Mouse (Mus musculus): ENCODE measurements around the gene Foxp1. TPM values are rescaled to one million over a fixed set of nuclear protein-coding genes. Genes with fewer than 3 reads are reported as not detected.
A peak's percentile ranks its signal among the peaks of the same experiment; 100 is the strongest.

The Foxp1 gene
- total RNA-seq, 2 experiments from 2014 or later: 14.7 to 34.4 TPM

GRCm38 (mm10) chr6:99521641-99522358, 721 bp downstream of the Foxp1 start:
- ATAC-seq (replicated peaks; ENCODE audit: low FRiP score, poor library complexity, severe bottlenecking): peak; percentile 22; the same call in 1 of the 2 replicates

DNA sequence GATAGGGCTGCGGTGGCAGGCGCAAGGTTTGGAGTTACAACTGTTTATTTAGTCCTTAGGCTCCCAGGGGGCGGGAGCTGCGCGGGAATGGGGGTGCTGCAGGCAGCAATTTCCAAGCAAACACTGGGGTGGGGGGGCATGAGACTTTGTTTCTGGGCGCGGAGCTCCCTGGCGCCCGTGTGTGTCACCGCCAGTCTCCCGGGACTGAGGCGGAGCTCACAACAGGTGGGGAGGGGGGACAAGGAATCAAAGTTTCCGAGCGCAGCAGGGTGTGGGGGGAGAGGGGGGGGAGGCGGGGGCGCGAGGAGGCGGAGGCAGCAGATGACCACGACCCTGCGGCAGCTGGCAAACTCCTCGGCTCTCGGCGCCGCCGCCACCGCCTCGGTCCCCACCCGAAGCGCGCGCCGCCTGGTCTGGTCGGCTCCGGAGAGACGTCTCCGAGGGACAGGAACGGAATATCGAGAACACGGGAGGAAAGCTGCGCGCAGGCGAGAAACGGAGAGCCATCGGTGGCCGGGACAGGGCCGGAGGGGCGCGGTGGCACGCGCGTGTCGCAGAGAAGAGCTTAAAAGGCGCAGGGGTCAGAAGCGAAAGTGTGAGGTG, 1.4 kb downstream of the Foxp1 start:
- ATAC-seq (replicated peaks; ENCODE audit: low FRiP score, poor library complexity, severe bottlenecking): no peak

GRCm38 (mm10) chr6:99520676-99521037, 1.9 kb downstream of the Foxp1 start:
- no peak for ATAC-seq (replicated peaks; ENCODE audit: low FRiP score, poor library complexity, severe bottlenecking)

DNA sequence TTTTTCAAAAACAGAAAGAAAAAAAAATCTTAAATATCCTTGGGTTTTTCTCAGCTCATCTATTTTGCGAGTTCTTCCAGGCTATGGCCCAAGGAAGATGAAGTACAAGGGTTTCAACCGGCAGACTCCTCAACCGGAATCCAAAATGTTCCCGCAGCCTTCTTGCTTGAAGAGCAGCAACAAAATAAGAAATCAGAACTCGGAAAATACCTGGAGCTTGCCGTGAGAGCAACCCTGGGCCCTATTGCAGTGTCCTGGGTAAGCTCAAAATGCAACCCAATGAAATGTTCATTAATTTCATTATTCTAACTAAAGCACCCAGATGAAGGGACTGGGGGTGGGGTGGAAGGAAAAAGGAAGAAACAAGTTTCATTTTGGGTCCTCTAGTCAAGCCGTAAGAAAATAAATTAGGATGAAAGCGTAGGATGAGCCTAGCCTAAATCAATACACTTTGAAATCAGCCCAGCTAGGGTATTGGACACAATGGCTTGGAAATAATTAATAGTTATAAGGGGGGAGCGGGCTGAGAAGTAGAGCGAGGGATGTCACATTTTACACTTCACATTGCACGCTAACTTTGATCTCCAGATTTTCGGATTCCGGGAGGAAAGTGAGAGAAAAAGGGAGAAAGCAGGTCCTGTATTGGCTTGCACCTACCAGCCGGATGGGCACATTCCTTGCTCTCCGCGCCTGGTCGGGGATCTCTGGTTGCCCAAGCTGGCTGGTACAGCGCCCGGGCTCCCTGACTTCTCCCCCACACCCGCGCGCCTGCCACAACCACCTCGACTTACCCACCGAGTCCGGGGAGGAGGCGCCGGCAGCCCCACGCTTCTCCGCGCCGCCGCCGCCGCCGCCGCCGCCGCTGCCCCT, 2.5 kb downstream of the Foxp1 start:
- no peak for ATAC-seq (replicated peaks; ENCODE audit: low FRiP score, poor library complexity, severe bottlenecking)

DNA sequence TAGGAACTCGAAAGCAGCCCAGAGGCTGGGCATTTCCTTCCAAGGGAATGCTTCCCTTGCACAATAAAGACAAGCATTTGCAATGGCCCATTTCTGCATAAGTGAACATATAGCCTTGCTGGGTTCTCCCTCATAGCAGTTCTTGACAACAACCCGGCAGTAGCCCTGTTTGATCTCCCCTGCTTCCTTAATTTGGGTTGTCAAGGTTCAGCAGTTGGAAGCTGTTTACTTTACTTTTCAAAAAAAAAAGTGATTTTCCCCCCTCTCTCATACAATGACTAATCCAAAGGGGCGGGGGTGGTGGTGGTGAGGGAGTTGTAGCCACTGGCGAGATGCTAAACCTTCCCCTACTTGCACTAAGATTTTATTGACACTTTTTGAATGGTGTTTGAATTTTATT, 3.5 kb downstream of the Foxp1 start:
- no peak for ATAC-seq (replicated peaks; ENCODE audit: low FRiP score, poor library complexity, severe bottlenecking)

DNA sequence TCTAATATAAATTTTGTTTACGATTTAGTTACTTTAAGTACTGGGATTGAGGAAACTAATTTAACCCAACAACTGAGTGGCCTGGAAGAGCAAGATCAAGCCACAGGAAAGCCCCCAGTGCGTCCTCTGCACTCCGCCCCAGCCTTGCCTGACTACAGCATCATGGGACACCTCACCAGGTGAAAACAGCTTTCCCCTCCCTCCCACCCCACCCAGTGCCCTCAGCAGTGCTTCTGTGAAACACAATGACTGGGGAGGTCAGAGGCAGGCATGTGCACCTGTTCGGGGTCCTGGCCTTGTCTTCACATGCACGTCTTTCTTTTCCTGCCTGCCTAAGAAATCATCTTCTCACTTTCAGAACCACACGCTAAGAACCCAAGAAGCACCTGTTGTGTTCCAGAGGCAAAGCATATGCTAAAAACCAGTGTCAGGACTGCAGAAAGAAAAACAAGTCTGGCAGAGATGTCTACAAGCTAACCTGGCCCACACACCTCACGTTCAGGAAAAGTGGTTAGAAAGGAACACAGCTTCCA, 6.8 kb downstream of the Foxp1 start:
- no peak for ATAC-seq (replicated peaks; ENCODE audit: low FRiP score, poor library complexity, severe bottlenecking)

DNA sequence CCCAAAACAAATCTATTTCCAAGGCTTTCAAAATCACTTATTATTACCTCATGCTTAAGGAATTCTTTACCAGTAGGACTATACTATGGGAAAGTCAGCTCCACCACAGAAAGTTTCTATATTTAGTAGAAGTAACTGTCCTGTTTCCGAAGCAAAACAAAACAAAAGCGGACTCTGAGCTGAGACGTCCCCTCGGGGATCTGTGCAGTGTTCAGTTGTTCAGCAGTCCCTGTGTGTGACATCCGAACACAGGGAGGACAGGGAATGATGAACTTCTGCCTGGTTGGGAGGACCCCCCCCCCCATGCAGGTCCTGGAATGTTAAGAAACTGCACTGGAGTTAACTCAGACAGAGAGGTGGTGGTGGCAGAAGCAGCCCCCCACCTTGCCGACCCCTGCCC, 10.7 kb downstream of the Foxp1 start:
- ATAC-seq (replicated peaks; ENCODE audit: low FRiP score, poor library complexity, severe bottlenecking): no peak

GRCm38 (mm10) chr6:99509189-99509592, 13.3 kb downstream of the Foxp1 start:
- ATAC-seq (replicated peaks; ENCODE audit: low FRiP score, poor library complexity, severe bottlenecking): no peak

DNA sequence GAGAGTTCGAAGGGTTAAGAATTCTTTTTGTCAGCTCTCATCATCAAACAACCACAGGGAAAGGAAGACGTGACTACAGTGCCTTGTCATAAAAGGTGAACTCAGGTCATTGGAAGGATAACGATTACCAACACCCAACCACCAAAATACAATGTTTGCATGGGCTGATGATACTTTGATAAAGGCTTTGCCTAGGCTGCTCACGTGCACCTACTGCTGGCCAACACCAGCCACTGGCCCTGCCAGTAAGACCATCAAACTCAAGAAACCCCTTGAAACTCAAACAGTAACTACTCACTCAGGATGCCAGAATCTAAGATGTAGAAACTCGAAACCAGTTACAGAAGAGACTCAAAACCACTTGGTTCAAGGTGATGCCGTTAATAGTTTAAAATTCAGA, 15.7 kb downstream of the Foxp1 start:
- ATAC-seq (replicated peaks; ENCODE audit: low FRiP score, poor library complexity, severe bottlenecking): no peak

DNA sequence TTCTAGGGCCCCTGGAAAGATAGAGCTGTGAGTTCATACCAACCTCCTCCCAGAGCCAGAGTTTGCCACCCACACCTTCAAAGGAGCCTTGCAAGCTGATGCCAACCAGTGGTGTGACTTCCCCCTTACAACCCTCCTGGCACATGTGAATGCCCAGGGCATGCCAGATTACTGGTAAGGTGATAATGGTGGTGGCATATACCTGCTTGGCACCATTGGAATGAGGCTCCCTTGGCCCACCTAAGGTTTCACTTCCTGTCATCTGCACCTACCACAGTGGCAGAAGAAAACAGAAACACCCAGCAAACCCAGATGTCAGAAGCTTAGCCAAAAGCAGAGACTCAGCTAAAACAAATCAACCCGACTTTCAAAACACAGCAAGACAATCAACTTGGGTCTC, 18.8 kb downstream of the Foxp1 start:
- no peak for ATAC-seq (replicated peaks; ENCODE audit: low FRiP score, poor library complexity, severe bottlenecking)

- ATAC-seq (replicated peaks; ENCODE audit: low FRiP score, poor library complexity, severe bottlenecking): no peak
Measured at GRCm38 (mm10) chr6:99502727-99503126, 19.8 kb downstream of the Foxp1 start.

- no peak for ATAC-seq (replicated peaks; ENCODE audit: low FRiP score, poor library complexity, severe bottlenecking)
Measured at GRCm38 (mm10) chr6:99502314-99502713, 20.2 kb downstream of the Foxp1 start.

DNA sequence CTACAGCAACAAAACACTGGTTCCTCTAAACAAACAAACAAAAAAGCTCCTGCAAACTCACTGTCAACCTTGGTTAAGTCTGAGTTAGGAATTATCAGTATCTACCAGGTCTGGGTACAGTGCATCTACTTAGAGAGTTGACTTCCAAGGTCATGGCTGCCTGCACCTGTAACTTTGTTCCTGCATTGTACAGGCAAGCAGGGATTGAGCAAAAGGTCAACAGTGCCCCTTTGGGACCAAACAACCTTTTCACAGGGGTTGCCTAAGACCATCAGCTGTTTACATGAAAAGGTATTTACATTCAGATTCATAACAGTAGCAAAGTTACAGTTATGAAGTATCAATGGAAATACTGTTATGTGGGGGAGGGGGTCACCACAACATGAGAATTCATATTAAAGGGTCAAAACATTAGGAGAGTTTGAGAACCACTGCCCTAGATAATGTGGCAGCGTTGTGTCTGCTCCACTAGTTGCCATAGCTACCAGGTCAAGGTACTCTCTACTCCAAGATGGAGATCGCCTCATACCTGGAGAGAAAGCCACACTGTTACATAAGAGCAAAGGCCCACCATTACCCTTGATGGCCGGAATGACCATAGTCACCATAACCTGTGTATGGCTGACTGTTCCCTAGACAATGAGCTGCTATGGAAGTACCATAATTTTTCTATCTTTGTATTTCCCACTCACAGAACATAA, 21.8 kb downstream of the Foxp1 start:
- ATAC-seq (replicated peaks; ENCODE audit: low FRiP score, poor library complexity, severe bottlenecking): no peak

DNA sequence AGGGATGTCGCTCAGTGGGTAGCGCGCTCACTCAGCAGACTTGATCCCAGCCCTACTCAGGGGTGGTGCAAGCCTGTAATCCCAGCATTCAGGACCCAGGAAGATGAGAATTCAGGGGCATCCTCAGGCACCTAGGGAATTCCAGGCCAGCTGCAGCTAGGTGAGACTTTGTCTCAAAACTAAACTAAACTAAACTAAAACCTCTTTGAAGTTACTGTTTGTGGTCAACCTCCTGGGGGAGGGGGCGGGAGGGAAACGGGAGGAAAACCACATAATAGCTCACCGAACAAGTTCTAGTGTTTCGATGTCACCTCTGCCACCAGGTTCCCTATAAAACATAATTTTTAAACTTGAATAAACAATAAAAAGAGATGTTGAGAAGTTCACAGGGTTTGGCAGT, 24.4 kb downstream of the Foxp1 start:
- no peak for ATAC-seq (replicated peaks; ENCODE audit: low FRiP score, poor library complexity, severe bottlenecking)

DNA sequence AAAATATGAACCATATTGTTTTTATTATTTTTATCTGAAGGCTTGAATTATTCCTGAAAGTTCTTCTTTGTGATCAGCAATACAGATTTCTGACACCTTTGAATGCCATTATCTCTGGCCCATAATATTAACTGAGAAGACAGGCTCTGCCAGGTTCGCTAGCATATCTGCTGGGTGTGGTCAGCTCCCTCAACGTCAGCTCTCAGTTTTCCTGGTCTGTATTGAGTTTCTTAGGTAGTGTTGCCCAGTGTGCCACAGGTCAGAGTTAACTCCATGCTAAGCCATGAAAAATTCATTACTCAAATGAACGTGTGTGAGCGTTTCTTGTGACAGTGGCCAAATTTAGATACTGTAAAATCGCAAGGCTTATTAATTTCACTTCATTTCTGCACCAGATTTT, 26.4 kb downstream of the Foxp1 start:
- no peak for ATAC-seq (replicated peaks; ENCODE audit: low FRiP score, poor library complexity, severe bottlenecking)

DNA sequence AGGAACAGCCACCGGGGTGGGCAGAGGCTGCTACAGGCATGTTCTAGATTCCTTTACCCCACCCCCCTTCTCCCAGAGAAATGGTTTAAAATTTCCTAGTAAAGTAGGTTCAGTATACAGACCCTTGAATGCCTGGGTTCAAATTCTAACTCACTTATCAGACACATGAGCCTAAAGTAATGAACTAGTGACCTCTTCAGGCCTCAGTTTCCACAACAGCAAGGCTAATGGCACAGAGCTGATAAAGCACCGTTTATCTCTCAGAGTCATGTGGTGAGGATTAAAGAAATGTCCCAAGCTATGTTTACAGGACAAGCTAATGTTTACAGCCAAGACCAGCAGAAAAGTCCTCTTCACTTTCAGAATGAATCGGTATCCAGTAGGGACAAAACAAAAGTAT, 29.6 kb downstream of the Foxp1 start:
- no peak for ATAC-seq (replicated peaks; ENCODE audit: low FRiP score, poor library complexity, severe bottlenecking)

DNA sequence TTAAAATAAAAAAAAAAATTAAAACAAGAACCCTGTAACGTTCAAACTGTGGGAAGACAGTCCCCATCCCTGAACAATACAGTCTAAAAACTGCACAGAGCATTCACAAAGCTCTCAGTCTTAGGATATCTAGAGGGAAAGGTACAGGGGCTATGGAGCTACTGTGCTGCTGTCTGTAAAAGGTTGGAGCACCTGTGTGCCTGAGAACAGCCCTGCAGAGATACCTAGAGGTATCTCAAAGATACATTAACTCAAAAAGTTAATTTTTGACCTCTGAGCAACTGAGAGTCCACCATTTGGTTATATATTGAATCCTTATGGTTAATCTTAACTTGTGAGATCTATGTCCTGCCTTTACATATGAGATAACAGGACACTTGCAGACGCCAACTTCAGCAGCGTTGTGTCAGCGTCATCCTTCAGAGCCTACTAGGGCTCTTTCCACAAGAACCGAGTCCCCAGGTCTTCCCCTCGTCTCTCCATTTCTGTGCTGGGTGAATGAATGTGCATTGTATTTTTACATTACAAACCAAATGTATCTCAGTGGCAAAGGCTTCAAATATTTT, 30.5 kb downstream of the Foxp1 start:
- ATAC-seq (replicated peaks; ENCODE audit: low FRiP score, poor library complexity, severe bottlenecking): no peak

GRCm38 (mm10) chr6:99491146-99491545, 31.4 kb downstream of the Foxp1 start:
- ATAC-seq (replicated peaks; ENCODE audit: low FRiP score, poor library complexity, severe bottlenecking): no peak

DNA sequence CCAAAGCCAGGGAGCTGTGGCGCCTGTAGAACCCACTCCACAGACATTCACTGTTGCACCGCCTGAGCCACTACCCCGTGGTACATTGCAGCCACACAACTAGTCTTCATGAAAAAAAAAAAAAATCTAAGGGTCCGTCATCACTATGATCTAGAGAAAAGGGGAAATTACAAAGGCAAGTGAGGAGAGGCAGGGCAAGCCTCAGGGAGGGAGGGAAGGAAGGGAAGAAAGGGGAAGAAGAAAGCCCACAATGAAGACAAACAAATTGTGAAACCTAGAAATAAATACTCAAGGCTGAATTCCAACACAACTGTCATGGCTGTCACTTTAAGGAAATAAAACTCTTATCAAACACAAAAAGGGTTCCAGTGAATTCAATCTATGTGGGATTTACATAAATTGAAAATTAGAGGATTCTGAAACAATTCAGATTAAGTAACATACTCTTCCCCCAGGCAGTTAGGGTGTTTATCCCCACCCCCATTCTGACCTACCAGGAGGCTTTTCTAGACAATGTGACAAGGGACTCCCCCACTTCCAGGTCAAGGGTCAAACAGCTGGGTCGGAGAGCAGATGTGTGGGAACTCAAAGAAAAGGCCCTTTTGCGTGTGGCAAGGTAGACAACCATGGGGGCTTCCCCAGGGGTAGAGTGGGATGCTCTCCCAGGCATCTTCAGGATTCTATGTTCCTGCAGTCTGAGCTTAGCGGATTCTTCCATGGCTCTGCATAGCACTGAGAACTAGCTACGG, 32.4 kb downstream of the Foxp1 start:
- no peak for ATAC-seq (replicated peaks; ENCODE audit: low FRiP score, poor library complexity, severe bottlenecking)
